8 mouse cellular contexts compared by ENCODE assay signal in genomic region chr15:97780611-97781031, GRCm38 (mm10). TPM values are rescaled to one million over a fixed set of nuclear protein-coding genes. Genes with fewer than 3 reads are reported as not detected.
DNase-seq lines count a peak whose midpoint lies in the region; ATAC-seq lines count a peak whose summit lies in the region.

No protein-coding gene starts in this region.

- H3K27me3 ChIP-seq in forebrain, embryonic 14.5 days (replicated peaks; ENCODE audit: control insufficient read depth, insufficient read depth, low read length) = no peaks in the 10 kb centered on the region
- 0 out of 2 replicates have a peak, but pooled peaks cover 4% of the 10 kb centered on the region for H3K27me3 ChIP-seq in forebrain, embryonic 16.5 days (replicated peaks; ENCODE audit: control insufficient read depth, insufficient read depth, low read length)

- peaks cover 4% of the 10 kb centered on the region; the same call in 1 of the 2 replicates for H3K4me1 ChIP-seq in forebrain, embryonic 14.5 days (ENCODE audit: control insufficient read depth, insufficient read depth, low read length)
- H3K4me1 ChIP-seq in forebrain, embryonic 16.5 days (replicated peaks; ENCODE audit: control insufficient read depth, insufficient read depth, low read length) = peaks cover 23% of the 10 kb centered on the region

- no peak overlapping the region for H3K27ac ChIP-seq in forebrain, embryonic 14.5 days (ENCODE audit: low read depth, low read length)
- H3K27ac ChIP-seq in forebrain, embryonic 16.5 days (ENCODE audit: low read length) = no peak overlapping the region; the same call in 1 of the 2 replicates

- H3K9me3 ChIP-seq in forebrain, embryonic 14.5 days (replicated peaks; ENCODE audit: control insufficient read depth, low read length) = no peaks in the 10 kb centered on the region
- no peaks in the 10 kb centered on the region for H3K9me3 ChIP-seq in forebrain, embryonic 16.5 days (ENCODE audit: control insufficient read depth, low read length)

- H3K4me2 ChIP-seq in forebrain, embryonic 14.5 days (ENCODE audit: low read length) = no peak overlapping the region
- no peak overlapping the region for H3K4me2 ChIP-seq in forebrain, embryonic 16.5 days (ENCODE audit: low read length)

- 47% methylated on average over 12 of the region's 12 CpGs for WGBS in forebrain, embryonic 14.5 days
- WGBS in forebrain, embryonic 16.5 days = 40% methylated on average over 12 of the region's 12 CpGs

- no peak overlapping the region for H3K9ac ChIP-seq in forebrain, embryonic 14.5 days (ENCODE audit: low read length)
- no peak overlapping the region for H3K9ac ChIP-seq in forebrain, embryonic 16.5 days (replicated peaks; ENCODE audit: low read depth, low read length)

- peak; percentile 57 for DNase-seq in forebrain, embryonic 14.5 days (ENCODE audit: low spot score)
- DNase-seq in thymus, postnatal 0 days (ENCODE audit: low spot score) = peak; percentile 68
- no peak for DNase-seq in thymus, postnatal 14 days
- peak; percentile 54 to 75 for DNase-seq in kidney, postnatal 4 days
- no peak for DNase-seq in urinary bladder, adult 2 months (ENCODE audit: low spot score)
- DNase-seq in adrenal gland, postnatal 10 days = no peak
- DNase-seq in testis, postnatal 10 days (ENCODE audit: low spot score) = no peak

- ATAC-seq in forebrain, embryonic 14.5 days = no peak
- ATAC-seq in forebrain, embryonic 16.5 days = no peak

- H3K4me3 ChIP-seq in forebrain, embryonic 14.5 days (ENCODE audit: low read depth, low read length) = no peak overlapping the region
- H3K4me3 ChIP-seq in forebrain, embryonic 16.5 days (replicated peaks; ENCODE audit: low read length) = no peak overlapping the region

- H3K36me3 ChIP-seq in forebrain, embryonic 14.5 days (ENCODE audit: control insufficient read depth, insufficient read depth, low read length) = no peaks in the 10 kb centered on the region
- H3K36me3 ChIP-seq in forebrain, embryonic 16.5 days (ENCODE audit: control insufficient read depth, insufficient read depth) = no peaks in the 10 kb centered on the region

RNA-seq across cellular contexts. Expression of gene Slc48a1, which starts 2.3 kb away (rescaled TPM):
- polyA plus RNA-seq in forebrain, embryonic 14.5 days (2014; fragmentation: Nextera tagmentation; extraction: Ambion mirVana) = 65.4 and 69.1 TPM in 2 replicates
- 72.9 and 78.2 TPM in 2 replicates for polyA plus RNA-seq in forebrain, embryonic 16.5 days (2015; fragmentation: Nextera tagmentation; extraction: Ambion mirVana)
- 44.5 and 48.3 TPM in 2 replicates for polyA plus RNA-seq in thymus, postnatal 0 days (2015; fragmentation: Nextera tagmentation; extraction: Ambion mirVana)
- 72.4 and 91.1 TPM in 2 replicates for polyA plus RNA-seq in urinary bladder, adult 2 months (2012; rRNA removed)
- 10 to 100 TPM; 66.1 to 78.6 TPM for total RNA-seq in adrenal gland, postnatal 10 days (2021)

RNA-seq across cellular contexts. Expression of gene Rapgef3, which starts 12.8 kb away (rescaled TPM):
- 4.9 and 6.4 TPM in 2 replicates for polyA plus RNA-seq in forebrain, embryonic 14.5 days (2014; fragmentation: Nextera tagmentation; extraction: Ambion mirVana)
- polyA plus RNA-seq in forebrain, embryonic 16.5 days (2015; fragmentation: Nextera tagmentation; extraction: Ambion mirVana) = 8.9 and 13.3 TPM in 2 replicates
- 61.7 and 72.6 TPM in 2 replicates for polyA plus RNA-seq in thymus, postnatal 0 days (2015; fragmentation: Nextera tagmentation; extraction: Ambion mirVana)
- 17.8 and 19.2 TPM in 2 replicates for polyA plus RNA-seq in urinary bladder, adult 2 months (2012; rRNA removed)
- total RNA-seq in adrenal gland, postnatal 10 days (2021) = 10 to 100 TPM; 22.1 to 24.2 TPM

RNA-seq across cellular contexts. Expression of gene Endou, which starts 49.5 kb away (rescaled TPM):
- 0.11 and 0.14 TPM in 2 replicates for polyA plus RNA-seq in forebrain, embryonic 14.5 days (2014; fragmentation: Nextera tagmentation; extraction: Ambion mirVana)
- polyA plus RNA-seq in forebrain, embryonic 16.5 days (2015; fragmentation: Nextera tagmentation; extraction: Ambion mirVana) = 0.18 and 0.42 TPM in 2 replicates
- 159 and 186 TPM in 2 replicates for polyA plus RNA-seq in thymus, postnatal 0 days (2015; fragmentation: Nextera tagmentation; extraction: Ambion mirVana)
- 1.7 and 2.1 TPM in 2 replicates for polyA plus RNA-seq in urinary bladder, adult 2 months (2012; rRNA removed)
- total RNA-seq in adrenal gland, postnatal 10 days (2021) = 1 to 10 TPM; 1.1 to 1.2 TPM

Comparison
In these comparisons a context has a peak if more than half of its experiments do, and no peak if none do; other contexts are left out.
1. DNase-seq: peak in forebrain, embryonic 14.5 days (single experiment), thymus, postnatal 0 days (single experiment) and kidney, postnatal 4 days (2 of 2); none in thymus, postnatal 14 days (single experiment), urinary bladder, adult 2 months (single experiment), adrenal gland, postnatal 10 days (single experiment) and testis, postnatal 10 days (single experiment).
2. RNA of gene Endou, which starts 49.5 kb away (polyA plus RNA-seq): 159 to 186 TPM in thymus, postnatal 0 days; 1.7 to 2.1 TPM in urinary bladder, adult 2 months, 0.18 to 0.42 TPM in forebrain, embryonic 16.5 days and 0.11 to 0.14 TPM in forebrain, embryonic 14.5 days; every median in the first group is over 10 times any median in the second.